Mouse (Mus musculus): ENCODE measurements at regions not wholly inside any gene's neighbourhood (a gene's known extent, or its start where the extent isn't known, plus 50 kb on each side); places are given as distances from the start of the nearest gene placed in this dataset.
"Not testable (repeated sequence)": the region's sequence is repeated elsewhere in the genome, so short reads cannot be mapped to it uniquely, and the experiment has no call there.

GRCm38 (mm10) chr17:10150403-10150689 lies 169.3 kb downstream of the Qk start:
- DNase-seq, result not testable (repeated sequence)

GRCm38 (mm10) chr17:10149682-10150402 lies 169.8 kb downstream of the Qk start:
- DNase-seq, result no peak

GRCm38 (mm10) chr17:10147106-10147505 lies 172.5 kb downstream of the Qk start:
- DNase-seq, result no peak

DNA sequence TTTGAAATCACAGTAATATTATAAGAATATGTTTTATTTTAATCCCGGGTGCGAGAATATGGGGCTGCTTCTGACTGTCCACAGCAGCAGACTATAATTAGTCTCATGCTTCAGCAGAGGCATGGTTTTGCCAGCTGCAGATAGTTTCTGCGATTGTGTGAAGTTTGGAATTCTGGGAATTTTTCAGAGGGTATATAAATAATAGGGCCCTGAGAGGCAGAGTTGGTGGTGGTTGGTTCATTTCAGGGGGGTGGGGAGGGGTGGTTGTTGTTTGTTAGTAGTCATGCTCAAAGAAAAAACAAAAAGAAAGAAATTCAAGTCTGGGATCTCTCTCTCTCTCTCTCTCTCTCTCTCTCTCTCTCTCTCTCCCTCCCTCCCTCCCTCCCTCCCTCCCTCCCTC lies 173.1 kb downstream of the Qk start:
- DNase-seq, result no peak

DNA sequence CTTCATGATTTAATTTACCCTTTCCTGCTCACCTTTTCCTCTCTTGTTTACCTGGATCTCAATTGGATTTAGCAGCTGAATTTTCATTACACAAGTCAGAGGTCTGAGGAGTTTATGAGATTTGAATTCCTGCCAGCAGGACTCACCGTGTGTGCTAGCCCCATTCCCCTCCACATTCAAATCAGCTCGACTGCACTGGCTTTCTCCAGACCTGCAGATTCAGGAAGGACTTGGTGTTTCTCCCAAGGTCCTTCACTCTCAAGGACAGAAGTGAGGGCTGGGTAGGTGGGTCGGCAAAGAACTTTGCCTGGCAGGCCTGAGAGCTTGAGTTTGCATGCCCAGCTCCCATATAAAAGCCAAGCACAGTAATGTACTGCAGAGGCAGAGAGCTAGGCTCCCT lies 180.8 kb downstream of the Qk start:
- DNase-seq, result no peak

DNA sequence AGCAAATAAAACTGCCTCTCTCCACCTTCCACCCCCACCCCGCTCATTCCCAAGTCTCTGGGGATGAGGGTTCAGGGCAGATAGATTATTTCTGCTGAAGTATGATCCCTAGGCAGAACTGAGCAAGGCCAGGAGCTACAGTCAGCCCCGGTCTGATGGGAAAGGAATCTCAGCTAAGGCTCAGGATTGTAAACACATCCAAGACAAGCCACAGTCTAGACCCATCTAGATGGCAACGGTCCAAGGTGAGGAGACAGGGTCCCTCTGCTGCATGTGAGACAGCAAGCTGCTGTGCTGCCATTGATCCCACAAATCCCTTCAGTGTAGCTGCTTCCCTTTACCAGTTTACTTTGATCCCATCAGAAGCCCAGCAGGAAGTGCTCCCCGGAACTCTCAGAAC lies 181.3 kb downstream of the Qk start:
- DNase-seq, result no peak

DNA sequence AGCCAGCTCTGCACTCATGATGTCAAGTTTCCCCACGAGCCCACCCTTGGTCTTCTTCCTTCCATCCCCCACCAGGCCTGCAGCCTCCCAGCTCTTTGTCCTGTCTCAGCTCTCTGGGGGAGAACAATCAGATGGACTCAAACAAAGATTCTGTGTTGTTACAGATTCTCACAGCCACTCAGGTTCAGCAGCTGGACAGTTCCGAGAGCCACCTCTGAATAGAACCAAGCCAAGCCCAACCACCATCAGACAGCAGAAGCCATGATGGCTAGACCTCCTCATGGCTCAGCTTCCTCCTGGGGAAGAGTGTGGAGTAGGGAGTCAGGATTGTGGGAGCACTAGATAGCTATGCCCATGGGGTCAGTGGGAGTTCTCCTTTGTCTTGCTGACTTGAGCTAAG lies 184.5 kb downstream of the Qk start:
- no peak for DNase-seq

- no peak for DNase-seq
Measured at GRCm38 (mm10) chr17:10128591-10128990, 191.1 kb downstream of the Qk start.

GRCm38 (mm10) chr17:10122411-10122810 lies 197.2 kb downstream of the Qk start:
- DNase-seq, result no peak

- DNase-seq, result no peak
Measured at GRCm38 (mm10) chr17:10112118-10112517, 207.5 kb downstream of the Qk start.

DNA sequence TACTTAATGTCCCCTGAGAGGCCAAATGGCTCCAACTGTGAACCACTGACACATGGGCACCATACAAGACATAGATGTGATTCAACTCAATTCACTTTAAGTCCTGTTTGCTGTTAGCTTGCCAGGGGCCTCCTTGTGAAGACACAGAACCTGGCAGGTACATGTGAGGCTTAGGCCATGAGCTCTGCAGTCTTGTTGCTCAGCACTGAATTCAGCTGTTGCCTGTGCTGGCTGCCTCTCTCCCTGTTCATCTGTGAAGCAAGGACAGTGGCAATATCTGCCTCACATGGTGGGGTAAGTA lies 209.3 kb downstream of the Qk start:
- no peak for DNase-seq

GRCm38 (mm10) chr17:10109511-10110374 lies 209.9 kb downstream of the Qk start:
- DNase-seq, result no peak

DNA sequence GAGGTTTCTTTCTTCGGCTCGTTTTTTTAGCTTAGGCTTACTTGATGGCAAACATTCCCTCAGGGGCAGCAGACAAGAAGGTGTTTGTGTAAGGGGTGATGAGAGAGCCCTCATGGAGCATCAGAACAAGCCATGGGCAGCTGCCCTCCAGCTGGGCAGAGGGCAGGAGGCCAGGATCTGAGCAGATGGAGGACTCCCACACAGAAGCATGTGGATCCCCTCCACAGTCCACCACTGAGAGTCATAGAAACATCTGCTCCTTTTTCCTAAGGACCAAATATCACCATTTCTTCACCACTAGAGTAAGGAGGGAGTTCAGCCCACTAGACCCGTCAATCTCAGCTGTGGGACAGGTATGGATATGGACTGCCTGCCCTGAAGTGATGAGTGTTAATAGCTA lies 214.4 kb downstream of the Qk start:
- no peak for DNase-seq

GRCm38 (mm10) chr17:10098199-10098598 lies 221.5 kb downstream of the Qk start:
- DNase-seq, result no peak

GRCm38 (mm10) chr17:10097691-10098090 lies 222.0 kb downstream of the Qk start:
- DNase-seq, result no peak

DNA sequence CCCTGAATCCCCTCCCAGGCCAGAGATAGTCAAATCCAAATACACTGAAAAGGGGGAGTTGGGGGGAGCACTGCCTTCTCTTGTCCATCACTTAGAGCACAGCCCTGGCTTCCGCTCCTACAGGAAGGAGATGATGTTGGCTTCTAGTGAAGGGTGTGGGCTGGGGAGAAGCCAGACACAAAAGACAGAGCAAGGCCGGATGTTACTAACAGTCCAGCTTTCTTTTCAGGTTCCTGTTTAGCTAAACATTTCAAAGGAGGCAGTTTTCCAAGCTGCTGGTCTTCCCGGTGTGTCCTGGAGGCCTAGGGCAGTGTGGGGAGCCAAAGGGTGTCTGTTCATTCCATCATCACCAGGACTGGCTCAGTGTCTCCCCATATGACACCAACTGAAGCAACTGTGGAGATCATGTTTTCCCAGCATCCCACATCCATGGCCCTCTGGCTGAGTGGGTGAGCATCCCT lies 223.8 kb downstream of the Qk start:
- no peak for DNase-seq

GRCm38 (mm10) chr17:10094108-10094521 lies 225.5 kb downstream of the Qk start:
- DNase-seq, result no peak

DNA sequence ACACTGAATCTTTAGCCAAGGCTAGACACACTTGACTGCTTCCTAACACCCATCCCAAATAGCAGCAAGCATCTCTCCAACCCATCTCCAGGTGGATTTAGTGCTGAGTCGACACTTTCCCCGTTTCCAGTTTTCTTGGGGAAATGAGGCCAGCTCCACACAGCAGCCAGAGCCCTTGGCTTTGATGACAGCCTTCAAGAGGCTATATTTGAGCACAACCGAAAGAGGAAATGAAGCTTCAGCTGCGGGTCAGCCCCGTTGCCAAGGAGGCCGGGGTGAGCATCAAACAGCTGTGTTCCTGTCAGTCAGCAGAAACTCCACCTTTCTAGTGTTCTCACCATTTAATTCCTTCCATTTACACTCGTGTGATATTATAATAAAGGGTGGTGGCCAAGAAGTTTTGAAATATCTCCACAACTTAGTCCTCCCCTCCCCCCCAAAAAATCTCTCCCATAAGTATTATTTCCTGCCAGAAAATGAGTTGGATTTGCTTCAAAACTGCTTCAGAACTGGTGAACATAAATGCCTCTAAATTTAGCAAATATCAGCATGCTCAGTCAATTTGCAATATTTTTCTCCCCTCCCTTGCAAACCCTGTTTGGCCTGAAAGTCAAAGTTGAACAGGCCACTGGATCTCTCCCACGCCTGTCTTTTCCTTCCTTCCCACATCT lies 226.1 kb downstream of the Qk start:
- peak; percentile 29 to 36 for DNase-seq

DNA sequence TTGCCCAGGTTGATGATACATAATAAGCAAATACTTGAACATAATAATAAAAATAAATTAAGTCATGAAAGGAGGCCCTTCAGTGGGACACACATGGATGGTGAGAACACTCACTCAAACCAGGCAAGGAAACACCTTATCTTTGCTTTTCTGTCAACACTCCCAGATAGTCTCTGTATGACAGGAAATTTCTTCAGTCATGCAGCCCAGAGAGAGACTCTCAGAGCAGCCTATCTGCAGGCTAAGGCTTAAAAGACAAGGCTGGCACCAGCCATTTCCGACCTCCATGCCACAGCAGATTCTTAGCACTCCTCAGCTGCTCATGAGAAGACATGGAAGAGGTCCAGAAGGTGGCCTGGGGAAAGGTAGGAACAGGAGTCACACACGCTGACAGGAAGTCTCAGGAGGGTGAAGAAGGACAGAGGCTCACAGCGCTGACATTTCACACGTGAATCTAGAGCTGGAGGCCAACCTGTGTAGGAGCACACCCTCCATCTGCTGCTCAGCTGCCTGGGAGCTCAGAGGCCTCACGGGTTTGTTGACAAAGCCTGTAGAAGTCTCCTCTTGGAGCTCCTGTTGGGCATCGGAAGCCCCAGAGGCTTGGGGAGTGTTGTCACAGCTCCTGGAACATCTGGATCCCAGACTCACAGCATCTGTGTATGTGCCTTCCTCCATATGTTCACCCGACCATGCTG lies 232.3 kb downstream of the Qk start:
- DNase-seq, result no peak

DNA sequence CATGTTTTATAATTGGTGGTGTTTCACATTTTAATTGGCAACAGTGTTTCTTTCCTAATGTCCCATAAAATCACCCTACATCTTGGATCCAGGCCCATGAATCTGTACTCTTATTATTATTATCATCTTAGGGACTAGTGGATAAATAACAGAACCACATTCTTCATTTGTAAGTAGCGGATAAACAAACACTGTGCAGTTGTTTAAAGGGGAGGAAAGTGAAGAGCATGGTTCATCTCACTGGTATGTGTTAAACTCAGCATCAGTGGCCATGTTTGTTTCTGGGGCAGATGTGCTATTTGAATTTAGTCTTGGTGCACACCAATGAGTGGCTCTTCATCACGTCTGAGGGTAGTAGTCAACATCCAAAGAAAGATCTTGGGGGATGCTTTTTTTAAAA lies 233.1 kb downstream of the Qk start:
- DNase-seq, result no peak

- no peak for DNase-seq
Measured at GRCm38 (mm10) chr17:10086132-10086531, 233.5 kb downstream of the Qk start.

GRCm38 (mm10) chr17:10081721-10082120 lies 237.9 kb downstream of the Qk start:
- DNase-seq, result no peak
